8 mouse cellular contexts compared by ENCODE assay signal in genomic region chr17:35916297-35917142, GRCm38 (mm10). TPM values are rescaled to one million over a fixed set of nuclear protein-coding genes. Genes with fewer than 3 reads are reported as not detected.
DNase-seq lines count a peak whose midpoint lies in the region; ATAC-seq lines count a peak whose summit lies in the region.

Gene Mrps18b, minus strand, starts transcription at chr17:35916389.
Gene Ppp1r10, plus strand, starts transcription at chr17:35916434.

- DNase-seq in adipocyte (ENCODE audit: low spot score) = peak; percentile 99
- peak; percentile 100 for DNase-seq in embryo, embryonic 10 days (ENCODE audit: low spot score)
- DNase-seq in gastrocnemius, postnatal 10 days = peak; percentile 98
- peak; percentile 100 for DNase-seq in induced T-regulatory cell, adult 2 months (ENCODE audit: low read depth)
- peak; percentile 99 for DNase-seq in left cerebral cortex, adult 9 months (ENCODE audit: low spot score in 2 of 2)
- peak; percentile 99 for DNase-seq in right cerebral cortex, postnatal 14 days
- peak; percentile 96 to 99 for DNase-seq in urinary bladder, postnatal 36 days (ENCODE audit: low spot score in 2 of 2)

- ATAC-seq in megakaryocyte progenitor cell, adult 5-6 weeks (replicated peaks; ENCODE audit: poor library complexity) = peak; percentile 72

RNA-seq across cellular contexts. Expression of gene Mrps18b, which starts in this region (rescaled TPM):
- 10 to 100 TPM; 44.8 to 54.4 TPM for total RNA-seq in gastrocnemius, postnatal 10 days (2021)
- 96.2 and 142 TPM in 2 replicates for total RNA-seq in megakaryocyte progenitor cell, adult 5-6 weeks (2015)
- total RNA-seq in megakaryocyte progenitor cell, adult 5-6 weeks (2017) = 68.3 and 76.4 TPM in 2 replicates

RNA-seq across cellular contexts. Expression of gene Ppp1r10, which starts in this region (rescaled TPM):
- total RNA-seq in gastrocnemius, postnatal 10 days (2021) = 10 to 100 TPM; 31.4 to 47.1 TPM
- total RNA-seq in megakaryocyte progenitor cell, adult 5-6 weeks (2015) = 75.7 and 80.1 TPM in 2 replicates
- 121 and 126 TPM in 2 replicates for total RNA-seq in megakaryocyte progenitor cell, adult 5-6 weeks (2017)

Comparison
In these comparisons a context has a peak if more than half of its experiments do, and no peak if none do; other contexts are left out.
1. Peak in every context shown above with its lines: DNase-seq and ATAC-seq.